Comparison of ENCODE assay signal across 9 mouse cellular contexts in the genomic region with DNA sequence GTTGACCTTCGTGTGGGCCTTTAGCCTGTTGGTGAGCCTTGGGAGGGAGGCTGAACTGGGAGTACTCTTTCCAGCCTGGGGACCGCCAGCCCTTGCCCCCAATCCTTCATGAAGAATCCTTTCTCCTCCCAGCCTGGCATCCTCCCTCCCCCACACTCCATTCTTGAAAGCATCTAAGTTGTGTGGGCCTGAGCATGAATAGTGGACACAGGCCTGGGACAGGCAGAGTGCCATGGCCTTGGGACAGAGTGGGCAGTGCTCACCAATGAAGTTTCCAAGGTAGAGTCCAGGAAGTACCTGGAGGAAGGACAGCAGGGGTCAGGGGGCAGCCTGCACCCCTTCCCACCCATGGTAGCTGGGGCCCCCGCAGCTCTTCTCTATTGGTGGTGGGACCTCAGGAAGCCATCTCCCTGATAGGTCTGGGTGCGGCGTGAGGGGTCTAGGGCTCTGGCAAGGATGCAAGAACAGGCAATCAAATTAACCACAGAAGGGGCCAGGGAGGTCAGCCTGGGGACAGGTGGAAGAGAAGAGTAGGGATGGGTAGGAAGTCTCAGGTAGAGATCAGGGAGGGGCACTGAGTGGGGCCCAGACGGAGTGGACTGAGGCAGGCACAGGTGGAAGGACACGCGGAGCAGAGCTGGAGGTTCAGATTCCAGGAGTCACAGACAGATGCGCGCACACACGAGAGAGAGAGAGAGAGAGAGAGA. TPM values are rescaled to one million over a fixed set of nuclear protein-coding genes. Genes with fewer than 3 reads are reported as not detected.
A peak's percentile ranks its signal among the peaks of the same experiment; 100 is the strongest.
DNase-seq lines count a peak whose midpoint lies in the region; ATAC-seq and TF ChIP-seq lines count a peak whose summit lies in the region.
"Had no signal": no experiment of that assay in that cellular context is flagged by ENCODE, and none has a peak within 500 bp of the region (broad histone marks: within the 10 kb centered on the region; RNA-seq: fewer than 3 reads in every experiment).

No protein-coding gene starts in this region.

- no peak for TF ChIP-seq CTCF in kidney, adult 2 months (conservative IDR thresholded peaks at IDR 0.05; ENCODE audit: insufficient read depth, insufficient read length, low read depth, low read length)

- no peaks in the 10 kb centered on the region for H3K27me3 ChIP-seq in kidney, adult 2 months (replicated peaks; ENCODE audit: control insufficient read depth, insufficient read depth, low read length)
- H3K27me3 ChIP-seq in embryonic facial prominence, embryonic 15.5 days = peaks cover 72% of the 10 kb centered on the region
- peaks cover 11% of the 10 kb centered on the region for H3K27me3 ChIP-seq in hindbrain, embryonic 15.5 days
- H3K27me3 ChIP-seq in neural tube, embryonic 13.5 days = peaks cover 62% of the 10 kb centered on the region

- no peak for DNase-seq in kidney, adult 2 months
- no peak for DNase-seq in kidney, adult 8-10 months
- no peak for DNase-seq in lung, adult 18-20 months
- no peak for DNase-seq in MN1 (ENCODE audit: low spot score)
- DNase-seq in right cerebral cortex, postnatal 25 days = no peak

- TF ChIP-seq POLR2A in kidney, adult 2 months (IDR thresholded peaks at IDR 0.05; ENCODE audit: low read depth, low read length) = no peak

- 49% methylated on average over 11 of the region's 11 CpGs for WGBS in kidney, adult 2 months
- 37% methylated on average over 11 of the region's 11 CpGs for WGBS in embryonic facial prominence, embryonic 15.5 days
- WGBS in hindbrain, embryonic 15.5 days = 38% methylated on average over 11 of the region's 11 CpGs
- 38% methylated on average over 11 of the region's 11 CpGs for WGBS in neural tube, embryonic 13.5 days

- H3K36me3 ChIP-seq in kidney, adult 2 months (ENCODE audit: control insufficient read depth, insufficient read depth, low read length) = no peaks in the 10 kb centered on the region
- no peaks in the 10 kb centered on the region for H3K36me3 ChIP-seq in embryonic facial prominence, embryonic 15.5 days
- H3K36me3 ChIP-seq in hindbrain, embryonic 15.5 days = no peaks in the 10 kb centered on the region
- H3K36me3 ChIP-seq in neural tube, embryonic 13.5 days = no peaks in the 10 kb centered on the region

- H3K4me2 ChIP-seq in embryonic facial prominence, embryonic 15.5 days (replicated peaks) = peak overlapping the region; percentile 97; the same call in 1 of the 2 replicates
- H3K4me2 ChIP-seq in hindbrain, embryonic 15.5 days = peak overlapping the region; percentile 95
- H3K4me2 ChIP-seq in neural tube, embryonic 13.5 days = peak overlapping the region; percentile 75

- no peak for ATAC-seq in embryonic facial prominence, embryonic 15.5 days (ENCODE audit: insufficient number of reproducible peaks, low FRiP score, low TSS enrichment, low read depth)
- ATAC-seq in hindbrain, embryonic 15.5 days (ENCODE audit: low FRiP score, low read depth) = peak; percentile 23; the same call in 1 of the 2 replicates
- peak; percentile 41; the same call in 1 of the 2 replicates for ATAC-seq in neural tube, embryonic 13.5 days (ENCODE audit: low read depth)

- H3K9me3 ChIP-seq in embryonic facial prominence, embryonic 15.5 days (replicated peaks) = no peaks in the 10 kb centered on the region
- no peaks in the 10 kb centered on the region for H3K9me3 ChIP-seq in hindbrain, embryonic 15.5 days
- no peaks in the 10 kb centered on the region for H3K9me3 ChIP-seq in neural tube, embryonic 13.5 days

- peak overlapping the region; percentile 60 for H3K4me3 ChIP-seq in kidney, adult 2 months (ENCODE audit: insufficient read depth, low read depth, low read length)
- peak overlapping the region; percentile 58; the same call in 1 of the 2 replicates for H3K4me3 ChIP-seq in embryonic facial prominence, embryonic 15.5 days (replicated peaks)
- peak overlapping the region; percentile 81 for H3K4me3 ChIP-seq in hindbrain, embryonic 15.5 days
- peak overlapping the region; percentile 66 for H3K4me3 ChIP-seq in neural tube, embryonic 13.5 days

- H3K9ac ChIP-seq in embryonic facial prominence, embryonic 15.5 days = no peak overlapping the region
- H3K9ac ChIP-seq in hindbrain, embryonic 15.5 days = peak overlapping the region; percentile 85
- H3K9ac ChIP-seq in neural tube, embryonic 13.5 days = peak overlapping the region; percentile 83

- H3K27ac ChIP-seq in kidney, adult 2 months (ENCODE audit: insufficient read depth, low read depth, low read length) = peak overlapping the region; percentile 24; the same call in 1 of the 2 replicates
- H3K27ac ChIP-seq in embryonic facial prominence, embryonic 15.5 days (replicated peaks) = no peak overlapping the region
- no peak overlapping the region for H3K27ac ChIP-seq in hindbrain, embryonic 15.5 days (replicated peaks)
- no peak overlapping the region for H3K27ac ChIP-seq in neural tube, embryonic 13.5 days (replicated peaks)
- H3K27ac ChIP-seq: macrophage had no signal

- no peaks in the 10 kb centered on the region for H3K4me1 ChIP-seq in kidney, adult 2 months (ENCODE audit: control insufficient read depth, insufficient read depth, low read length)
- H3K4me1 ChIP-seq in embryonic facial prominence, embryonic 15.5 days = peaks cover 12% of the 10 kb centered on the region
- H3K4me1 ChIP-seq in hindbrain, embryonic 15.5 days (replicated peaks) = peaks cover 29% of the 10 kb centered on the region
- peaks cover 20% of the 10 kb centered on the region for H3K4me1 ChIP-seq in neural tube, embryonic 13.5 days (replicated peaks)

RNA-seq across cellular contexts. Expression of a gene that starts 1.0 kb away (rescaled TPM):
- polyA plus RNA-seq in kidney, adult 2 months (2012; rRNA removed) = 12.3 and 20.6 TPM in 2 replicates
- 0.29 and 0.53 TPM in 2 replicates for polyA plus RNA-seq in embryonic facial prominence, embryonic 15.5 days (2015; fragmentation: Nextera tagmentation; extraction: Ambion mirVana)
- polyA plus RNA-seq in hindbrain, embryonic 15.5 days (2015; fragmentation: Nextera tagmentation; extraction: Ambion mirVana) = 10.3 and 13.5 TPM in 2 replicates
- polyA plus RNA-seq in neural tube, embryonic 13.5 days (2015; fragmentation: Nextera tagmentation; extraction: Ambion mirVana) = 7.8 and 9.9 TPM in 2 replicates
- polyA plus RNA-seq: macrophage had no signal

RNA-seq across cellular contexts. Expression of a gene that starts 11.8 kb away (rescaled TPM):
- polyA plus RNA-seq in kidney, adult 2 months (2012; rRNA removed) = 0.46 and 1.0 TPM in 2 replicates
- 1.2 and 4.3 TPM in 2 replicates for polyA plus RNA-seq in embryonic facial prominence, embryonic 15.5 days (2015; fragmentation: Nextera tagmentation; extraction: Ambion mirVana)
- polyA plus RNA-seq in hindbrain, embryonic 15.5 days (2015; fragmentation: Nextera tagmentation; extraction: Ambion mirVana) = 8.3 and 8.7 TPM in 2 replicates
- polyA plus RNA-seq in neural tube, embryonic 13.5 days (2015; fragmentation: Nextera tagmentation; extraction: Ambion mirVana) = 4.3 and 4.9 TPM in 2 replicates
- polyA plus RNA-seq: macrophage had no signal

RNA-seq across cellular contexts. Expression of a gene that starts 17.5 kb away (rescaled TPM):
- 6.4 and 7.3 TPM in 2 replicates for polyA plus RNA-seq in kidney, adult 2 months (2012; rRNA removed)
- polyA plus RNA-seq in embryonic facial prominence, embryonic 15.5 days (2015; fragmentation: Nextera tagmentation; extraction: Ambion mirVana) = 3.4 TPM in 2 replicates
- polyA plus RNA-seq in hindbrain, embryonic 15.5 days (2015; fragmentation: Nextera tagmentation; extraction: Ambion mirVana) = 4.6 and 4.9 TPM in 2 replicates
- polyA plus RNA-seq in neural tube, embryonic 13.5 days (2015; fragmentation: Nextera tagmentation; extraction: Ambion mirVana) = 3.5 and 3.6 TPM in 2 replicates
- polyA plus RNA-seq: macrophage had no signal

RNA-seq across cellular contexts. Expression of a gene that starts 39.4 kb away (rescaled TPM):
- polyA plus RNA-seq in kidney, adult 2 months (2012; rRNA removed) = 0.07 and 1.1 TPM in 2 replicates
- 0.73 and 0.92 TPM in 2 replicates for polyA plus RNA-seq in embryonic facial prominence, embryonic 15.5 days (2015; fragmentation: Nextera tagmentation; extraction: Ambion mirVana)
- 0.05 and 0.08 TPM in 2 replicates for polyA plus RNA-seq in hindbrain, embryonic 15.5 days (2015; fragmentation: Nextera tagmentation; extraction: Ambion mirVana)
- not detected in 2 replicates for polyA plus RNA-seq in neural tube, embryonic 13.5 days (2015; fragmentation: Nextera tagmentation; extraction: Ambion mirVana)
- polyA plus RNA-seq: macrophage had no signal
